Mouse (Mus musculus) intestine, embryonic 14.5 days (tissue): ENCODE measurements at regions not wholly inside any gene's neighbourhood (a gene's known extent, or its start where the extent isn't known, plus 50 kb on each side); places are given as distances from the start of the nearest gene placed in this dataset.

Experiments used
- ATAC-seq: fragments of 200-750 bp; cut with Nextera tagmentation; replicated peaks from 2 replicates; pipeline ENCODE4 v1.8.0; 2017; ENCODE audit warnings: low read depth, moderate number of reproducible peaks, moderate TSS enrichment, moderate library complexity; ENCODE audit not compliant: low FRiP score, low TSS enrichment
- DNase-seq: peaks from one replicate; pipeline ENCODE4 v3.0.0-alpha.2; 2018; ENCODE audit warnings: low spot score
- H3K27ac ChIP-seq: fragments of 300-500 bp; sonication (generic); 2 replicates; pipeline ENCODE4 v1.5.1; 2014; ENCODE audit warnings: low read depth, mild to moderate bottlenecking, control low read depth
- H3K27me3 ChIP-seq: fragments of 300-500 bp; sonication (generic); replicated peaks from 2 replicates; pipeline ENCODE4 v1.6.1; 2014; ENCODE audit warnings: low read length, control low read depth; ENCODE audit not compliant: control insufficient read depth, insufficient read depth
- H3K36me3 ChIP-seq: fragments of 300-500 bp; sonication (generic); 2 replicates; pipeline ENCODE4 v1.6.1; 2014; ENCODE audit warnings: low read length, control low read depth; ENCODE audit not compliant: control insufficient read depth, insufficient read depth
- H3K4me1 ChIP-seq: fragments of 300-500 bp; sonication (generic); replicated peaks from 2 replicates; pipeline ENCODE4 v1.6.1; 2014; ENCODE audit warnings: low read length, control low read depth, mixed read lengths; ENCODE audit not compliant: control insufficient read depth, insufficient read depth
- H3K4me2 ChIP-seq: fragments of 300-500 bp; sonication (generic); 2 replicates; pipeline ENCODE4 v1.6.1; 2014; ENCODE audit warnings: low read length
- H3K4me3 ChIP-seq: fragments of 300-500 bp; sonication (generic); 2 replicates; pipeline ENCODE4 v1.5.1; 2014; ENCODE audit warnings: low read depth, low read length, control low read depth, mixed read lengths
- H3K9ac ChIP-seq: fragments of 300-500 bp; sonication (generic); 2 replicates; pipeline ENCODE4 v1.6.1; 2014; ENCODE audit warnings: mild to moderate bottlenecking, low read length
- H3K9me3 ChIP-seq: fragments of 300-500 bp; sonication (generic); 2 replicates; pipeline ENCODE4 v1.6.1; 2016; ENCODE audit warnings: low read length, control low read depth; ENCODE audit not compliant: control insufficient read depth
- WGBS: fragments of 180-500 bp; shearing (Covaris S2); extraction: QIAGEN DNeasy Blood & Tissue Kit; methylation state at CpG from one replicate; pipeline ENCODE4 v1.1.7; 2014; 5-methylcytosine and 5-hydroxymethylcytosine counted together

GRCm38 (mm10) chr4:153767713-153768112 lies 189.3 kb upstream of the A430005L14Rik start:
- Histone ChIP-seq H3K4me1 (no peaks in the 10 kb centered on the region), H3K36me3 (no peaks in the 10 kb centered on the region), H3K9ac (no peak overlapping the region), H3K27me3 (no peaks in the 10 kb centered on the region), H3K4me2 (no peak overlapping the region), H3K4me3 (no peak overlapping the region), H3K9me3 (no peaks in the 10 kb centered on the region), H3K27ac (no peak overlapping the region)
- 78% methylated on average over 9 of the region's 9 CpGs for WGBS
- no peak for ATAC-seq
- DNase-seq, result no peak

- 0 out of 2 replicates have a peak overlapping the region, but pooled peaks have one; percentile 14 for H3K27ac ChIP-seq
- no peaks in the 10 kb centered on the region for H3K9me3 ChIP-seq
- DNase-seq (no peak), ATAC-seq (no peak)
- H3K27me3 ChIP-seq, result no peaks in the 10 kb centered on the region
- no peak overlapping the region for H3K4me2 ChIP-seq
- no peak overlapping the region for H3K9ac ChIP-seq
- 29% methylated on average over 3 of the region's 3 CpGs for WGBS
- no peaks in the 10 kb centered on the region for H3K36me3 ChIP-seq
- no peaks in the 10 kb centered on the region for H3K4me1 ChIP-seq
- H3K4me3 ChIP-seq, result no peak overlapping the region
Measured at GRCm38 (mm10) chr4:153768350-153768749, 188.7 kb upstream of the A430005L14Rik start.

DNA sequence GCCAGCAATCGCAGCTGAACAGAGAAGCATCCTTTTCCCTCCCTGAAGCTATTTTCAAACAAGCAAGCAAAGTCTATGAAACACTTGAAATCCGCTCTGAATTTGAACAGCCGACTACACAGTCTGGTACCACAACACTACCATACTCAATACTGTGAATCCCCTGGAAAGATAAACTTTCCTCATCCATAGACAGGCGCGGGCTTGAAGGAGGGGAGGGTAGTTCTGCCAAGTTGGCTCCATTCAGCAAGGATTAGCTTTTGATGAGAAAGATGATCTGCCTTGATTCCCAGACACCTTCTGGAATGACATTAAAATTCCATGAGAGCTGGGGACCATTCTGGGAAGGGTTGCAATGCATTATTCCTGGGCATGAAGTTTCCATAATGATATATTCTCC lies 186.4 kb upstream of the A430005L14Rik start:
- no peak overlapping the region for H3K27ac ChIP-seq
- no peaks in the 10 kb centered on the region for H3K27me3 ChIP-seq
- DNase-seq, result no peak
- ATAC-seq, result no peak
- no peak overlapping the region for H3K4me2 ChIP-seq
- no peaks in the 10 kb centered on the region for H3K4me1 ChIP-seq
- H3K9me3 ChIP-seq, result no peaks in the 10 kb centered on the region
- H3K36me3 ChIP-seq, result no peaks in the 10 kb centered on the region
- no peak overlapping the region for H3K9ac ChIP-seq
- 84% methylated on average over 5 of the region's 5 CpGs for WGBS
- no peak overlapping the region for H3K4me3 ChIP-seq

GRCm38 (mm10) chr4:153780501-153780900 lies 176.5 kb upstream of the A430005L14Rik start:
- ATAC-seq (no peak), DNase-seq (no peak)
- Histone ChIP-seq H3K4me2 (no peak overlapping the region), H3K27me3 (no peaks in the 10 kb centered on the region), H3K4me3 (no peak overlapping the region), H3K9me3 (no peaks in the 10 kb centered on the region), H3K36me3 (no peaks in the 10 kb centered on the region), H3K4me1 (no peaks in the 10 kb centered on the region), H3K27ac (no peak overlapping the region), H3K9ac (no peak overlapping the region)
- WGBS, result 63% methylated on average over 2 of the region's 2 CpGs

- no peak for DNase-seq
- no peak overlapping the region for H3K4me2 ChIP-seq
- H3K9me3 ChIP-seq, result no peaks in the 10 kb centered on the region
- 81% methylated on average over 7 of the region's 7 CpGs for WGBS
- no peak overlapping the region for H3K4me3 ChIP-seq
- no peak for ATAC-seq
- no peak overlapping the region for H3K27ac ChIP-seq
- H3K9ac ChIP-seq, result no peak overlapping the region
- H3K4me1 ChIP-seq, result no peaks in the 10 kb centered on the region
- no peaks in the 10 kb centered on the region for H3K27me3 ChIP-seq
- no peaks in the 10 kb centered on the region for H3K36me3 ChIP-seq
Measured at GRCm38 (mm10) chr4:153781271-153781670, 175.8 kb upstream of the A430005L14Rik start.

DNA sequence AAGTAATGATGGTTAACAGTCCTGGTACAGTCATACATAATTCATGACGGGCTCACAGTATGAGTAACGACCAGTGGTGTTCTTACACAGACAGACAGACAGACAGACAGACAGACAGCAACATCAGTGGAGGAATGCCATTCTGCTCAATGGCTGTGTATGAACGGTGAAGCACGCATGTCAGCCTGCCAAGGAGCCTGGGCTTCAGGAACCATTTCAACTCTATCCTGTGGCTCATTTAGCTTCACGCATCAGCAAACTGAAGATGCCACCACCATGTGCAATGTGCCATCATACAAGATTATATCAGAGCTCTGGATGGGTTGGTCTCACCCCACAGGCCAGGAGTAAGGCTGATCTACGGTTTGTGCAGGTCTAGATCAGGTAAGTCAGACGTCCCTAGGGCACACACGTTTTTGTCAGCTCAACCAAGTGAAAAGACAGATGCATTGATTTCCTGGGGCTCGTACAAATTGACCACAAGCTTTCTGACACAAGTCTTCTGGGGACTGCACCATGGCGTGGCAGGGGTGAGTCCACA lies 175.0 kb upstream of the A430005L14Rik start:
- Histone ChIP-seq H3K27ac (no peak overlapping the region), H3K9me3 (no peaks in the 10 kb centered on the region), H3K4me2 (no peak overlapping the region), H3K27me3 (no peaks in the 10 kb centered on the region), H3K9ac (no peak overlapping the region), H3K4me3 (no peak overlapping the region), H3K4me1 (no peaks in the 10 kb centered on the region), H3K36me3 (no peaks in the 10 kb centered on the region)
- no peak for ATAC-seq
- DNase-seq, result no peak
- WGBS, result 84% methylated on average over 10 of the region's 10 CpGs

DNA sequence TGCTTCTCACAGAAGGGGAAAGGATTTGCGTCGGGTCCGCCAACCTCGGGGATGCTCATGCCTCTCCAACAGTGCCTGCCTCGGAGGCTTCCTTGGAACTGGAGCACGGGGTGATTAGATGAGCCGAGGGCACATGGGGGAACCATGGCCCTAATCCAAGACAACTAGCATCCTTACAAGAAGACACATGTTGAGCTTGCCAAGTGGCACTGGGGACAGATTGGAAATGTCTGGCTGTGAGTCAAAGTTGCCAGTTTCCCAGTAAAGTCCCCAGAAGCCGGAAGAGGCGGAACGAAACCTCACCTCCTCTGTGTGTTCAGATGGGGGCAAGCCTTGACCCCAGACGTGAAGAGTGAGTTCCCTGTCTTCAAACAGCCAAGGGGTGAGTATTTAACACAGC lies 172.6 kb upstream of the A430005L14Rik start:
- H3K4me2 ChIP-seq, result no peak overlapping the region
- DNase-seq, result no peak
- no peaks in the 10 kb centered on the region for H3K36me3 ChIP-seq
- H3K9ac ChIP-seq, result no peak overlapping the region
- no peaks in the 10 kb centered on the region for H3K4me1 ChIP-seq
- no peaks in the 10 kb centered on the region for H3K27me3 ChIP-seq
- WGBS, result 86% methylated on average over 11 of the region's 11 CpGs
- no peak for ATAC-seq
- no peaks in the 10 kb centered on the region for H3K9me3 ChIP-seq
- no peak overlapping the region for H3K27ac ChIP-seq
- H3K4me3 ChIP-seq, result no peak overlapping the region

DNA sequence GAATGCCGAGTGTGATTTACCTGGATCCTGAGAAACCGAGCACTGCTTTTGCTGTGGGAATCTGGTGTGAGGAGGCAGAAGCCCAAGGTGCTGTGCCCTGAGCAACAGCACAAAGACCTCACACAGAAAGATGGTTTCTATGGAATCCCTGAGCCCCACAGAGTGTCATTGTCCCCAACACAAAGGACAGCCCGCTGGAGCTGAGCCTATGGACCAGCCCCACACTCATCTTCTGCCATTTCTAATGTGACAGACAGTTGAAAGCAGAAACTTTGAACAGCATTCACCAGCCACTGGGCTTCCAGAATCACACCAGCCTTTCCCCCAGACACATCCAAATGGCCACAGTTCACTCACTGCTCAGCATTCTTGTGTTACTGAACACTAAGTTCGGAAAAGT lies 171.5 kb upstream of the A430005L14Rik start:
- Histone ChIP-seq H3K4me1 (no peaks in the 10 kb centered on the region), H3K9ac (no peak overlapping the region), H3K4me2 (no peak overlapping the region), H3K36me3 (no peaks in the 10 kb centered on the region), H3K27ac (no peak overlapping the region), H3K27me3 (no peaks in the 10 kb centered on the region), H3K4me3 (no peak overlapping the region), H3K9me3 (no peaks in the 10 kb centered on the region)
- WGBS, result 80% methylated on average over 4 of the region's 4 CpGs
- DNase-seq (no peak), ATAC-seq (no peak)

DNA sequence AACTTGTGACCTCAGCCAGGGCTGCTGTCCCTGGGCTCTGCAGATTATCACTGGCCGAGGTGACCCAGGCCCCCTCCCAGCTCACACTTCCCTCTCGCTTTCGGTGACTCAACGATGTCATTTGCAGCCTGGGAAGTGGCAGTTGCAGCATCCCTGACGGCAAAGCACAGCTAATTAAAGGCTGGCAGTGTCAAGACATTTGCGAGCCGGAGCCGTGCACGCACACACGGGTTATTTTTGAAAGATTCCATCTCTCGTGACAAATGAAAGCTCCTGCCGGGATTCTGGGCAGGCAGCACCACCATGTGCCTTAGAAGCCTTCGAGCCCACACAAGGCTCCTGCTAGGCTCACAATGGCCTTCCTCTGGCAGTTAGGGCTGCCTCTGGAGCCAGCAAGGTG lies 164.7 kb upstream of the A430005L14Rik start:
- H3K27ac ChIP-seq, result no peak overlapping the region
- no peak overlapping the region for H3K4me3 ChIP-seq
- DNase-seq, result no peak
- no peak overlapping the region for H3K4me2 ChIP-seq
- no peak overlapping the region for H3K9ac ChIP-seq
- H3K4me1 ChIP-seq, result no peaks in the 10 kb centered on the region
- WGBS, result 36% methylated on average over 13 of the region's 13 CpGs
- ATAC-seq, result no peak
- no peaks in the 10 kb centered on the region for H3K27me3 ChIP-seq
- H3K36me3 ChIP-seq, result no peaks in the 10 kb centered on the region
- H3K9me3 ChIP-seq, result no peaks in the 10 kb centered on the region
